Mouse (Mus musculus) ovary, adult 18-20 months (tissue): ENCODE data around the gene Capn1.

ENCODE experiments used
- DNase-seq: peaks from one replicate; pipeline ENCODE4 v3.0.0; 2022; ENCODE audit warnings: low spot score, mixed read lengths

Capn1 gene

DNA sequence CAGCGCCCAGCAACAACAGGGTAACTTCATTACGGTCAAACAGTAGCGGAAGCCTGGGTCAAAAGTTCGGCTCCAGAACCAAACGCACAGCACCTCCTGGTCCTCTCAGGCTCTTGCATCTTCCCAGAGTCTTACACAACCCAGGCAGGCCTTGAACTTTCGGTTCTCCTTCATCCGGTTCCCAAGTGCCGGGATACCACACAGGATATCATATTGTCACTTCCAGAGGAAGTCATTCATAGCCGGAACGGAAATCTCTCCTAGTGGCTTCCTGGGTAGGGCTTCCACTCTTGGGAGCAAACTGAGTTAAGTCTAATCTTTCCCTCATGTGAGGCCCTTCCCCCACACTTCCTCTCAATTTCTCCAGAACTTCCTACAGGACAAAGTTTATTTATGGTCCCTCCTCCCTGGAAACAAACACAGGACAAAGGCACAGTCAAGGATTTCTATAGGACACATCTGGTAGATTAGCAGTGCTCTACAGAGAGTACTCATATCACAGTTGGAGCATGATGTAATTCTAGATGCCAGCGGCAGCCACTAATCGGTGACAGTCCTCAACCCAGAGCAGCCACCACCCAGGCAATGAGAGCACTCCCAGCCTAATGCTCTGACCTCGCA, 63.5 kb downstream of the Capn1 start:
- no peak for DNase-seq

DNA sequence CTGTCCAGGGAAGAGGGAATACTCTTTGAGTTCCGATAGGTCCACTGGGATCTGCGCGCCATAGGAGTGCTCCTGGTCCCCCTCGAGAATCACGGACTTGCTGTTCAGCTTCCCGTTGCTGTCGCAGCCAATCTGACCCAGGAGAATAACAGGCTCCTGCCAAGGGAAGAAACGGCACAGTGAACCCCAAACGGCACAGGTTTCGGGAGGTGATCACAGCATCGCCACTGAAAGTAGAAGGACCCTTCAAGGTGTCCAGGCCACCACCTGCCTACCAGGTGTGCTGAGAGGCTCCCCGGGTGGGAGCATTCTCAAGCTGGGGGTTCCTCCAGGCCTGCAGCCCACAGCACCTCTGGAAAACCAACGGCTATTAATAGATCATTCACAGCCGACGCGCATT, 64.1 kb downstream of the Capn1 start:
- DNase-seq: no peak

DNA sequence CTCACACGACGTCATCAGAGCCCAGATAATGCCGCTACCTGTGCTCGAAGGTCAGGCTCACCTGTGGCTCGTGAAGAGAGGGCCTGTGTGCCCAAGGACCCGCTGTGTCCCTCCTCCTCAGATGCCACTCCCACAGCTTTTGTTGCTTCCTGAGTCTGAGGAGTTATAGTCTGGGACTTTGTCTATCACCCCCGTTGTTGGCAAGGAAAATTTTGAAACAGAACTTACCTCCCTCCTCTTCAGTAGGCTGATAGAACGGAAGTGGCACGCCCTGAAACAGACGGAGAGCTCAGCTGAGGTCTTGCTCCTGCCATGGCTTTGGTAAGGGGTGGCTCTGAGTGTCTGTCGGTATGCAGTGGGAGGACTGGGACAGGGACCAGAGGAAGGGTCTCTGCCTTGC, 65.5 kb downstream of the Capn1 start:
- no peak for DNase-seq

GRCm38 (mm10) chr19:5945891-5946290, 69.8 kb downstream of the Capn1 start:
- no peak for DNase-seq

GRCm38 (mm10) chr19:5945027-5945426, 70.7 kb downstream of the Capn1 start:
- no peak for DNase-seq

DNA sequence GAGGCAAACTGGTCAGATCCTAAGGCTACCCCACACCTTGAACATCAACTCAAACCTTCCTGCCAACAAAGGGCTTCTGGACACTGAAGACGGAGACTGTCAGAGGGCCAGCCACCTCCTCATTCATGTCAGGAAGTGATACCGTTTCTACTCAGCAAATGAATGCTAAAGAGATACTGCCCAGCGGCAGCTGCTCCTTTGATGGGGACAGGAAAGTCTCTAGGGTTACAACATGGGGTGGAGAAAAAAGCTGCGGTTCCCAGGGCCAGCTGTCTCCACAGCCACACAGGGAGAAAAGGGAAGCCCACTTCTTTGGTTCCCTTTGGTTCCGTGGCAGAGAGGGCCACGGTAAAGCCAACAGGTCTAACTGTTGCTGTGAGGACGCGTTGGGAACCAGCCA, 71.6 kb downstream of the Capn1 start:
- DNase-seq: no peak

- DNase-seq: no peak
These were observed 72.3 kb downstream of the Capn1 start for GRCm38 (mm10) chr19:5943404-5943803.

DNA sequence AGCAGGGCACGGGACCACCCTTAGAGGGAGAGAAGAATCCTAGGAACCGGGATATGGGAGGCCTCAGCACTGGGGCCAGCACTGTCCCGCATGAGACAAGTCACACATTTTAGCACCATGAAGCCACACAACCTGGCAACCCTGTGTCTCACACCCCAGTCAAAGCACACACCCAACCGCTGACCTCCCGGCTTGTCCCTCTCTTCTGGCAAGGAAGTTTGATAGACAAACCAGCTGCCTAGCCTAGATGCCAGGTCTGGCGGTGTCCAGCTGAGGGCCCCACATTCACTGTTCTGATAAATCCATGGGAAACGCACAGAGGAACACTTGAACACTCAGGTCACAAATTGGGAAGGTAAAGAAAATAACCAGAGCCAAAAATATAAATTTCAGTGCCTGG, 73.1 kb downstream of the Capn1 start:
- no peak for DNase-seq

DNA sequence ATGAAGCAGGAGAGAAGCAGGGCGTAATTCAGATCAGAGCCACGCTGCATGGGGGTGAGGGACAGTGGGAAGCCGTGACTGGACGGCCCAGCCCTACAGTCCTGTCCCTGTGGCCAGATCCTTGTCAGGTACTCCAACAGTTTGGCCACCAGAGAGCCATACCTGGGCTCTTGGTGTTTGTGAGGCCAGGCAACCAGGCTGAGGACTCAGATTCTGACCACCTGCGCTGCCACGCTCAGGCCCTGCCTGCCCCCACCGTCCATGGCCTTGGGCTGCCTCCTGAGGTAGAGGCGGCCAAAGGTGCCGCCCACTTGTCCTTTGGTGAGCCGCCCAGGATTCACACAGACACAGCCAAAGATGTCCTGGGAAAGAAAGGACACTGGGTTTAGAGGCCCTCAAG, 75.0 kb downstream of the Capn1 start:
- no peak for DNase-seq

GRCm38 (mm10) chr19:5940173-5940572, 75.5 kb downstream of the Capn1 start:
- DNase-seq: peak; percentile 63

DNA sequence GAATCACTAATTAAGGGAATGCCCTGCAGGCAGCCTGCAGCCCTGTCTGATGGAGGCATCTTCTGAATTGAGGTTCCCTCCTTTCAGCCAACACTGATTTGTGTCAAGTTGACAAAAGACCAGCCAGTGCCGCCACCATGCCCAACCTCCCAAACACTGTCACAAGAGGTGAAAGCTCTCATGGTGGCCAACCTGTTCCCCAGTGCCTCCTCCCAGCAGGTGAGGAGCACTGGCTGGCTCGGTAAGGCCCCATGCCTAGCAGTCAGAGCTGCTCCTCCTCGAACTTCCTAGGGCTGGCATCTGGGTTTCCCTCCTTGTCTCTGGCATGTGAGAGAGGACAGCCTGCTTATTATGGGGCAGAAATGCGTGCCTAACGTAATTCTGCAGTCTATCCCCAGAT, 76.0 kb downstream of the Capn1 start:
- no peak for DNase-seq
